Mouse (Mus musculus) heart, embryonic 13.5 days (tissue): ENCODE data around the gene Tcl1b2. TPM values are rescaled to one million over a fixed set of nuclear protein-coding genes. Genes with fewer than 3 reads are reported as not detected.
"Not testable (repeated sequence)": the region's sequence is repeated elsewhere in the genome, so short reads cannot be mapped to it uniquely, and the experiment has no call there.

Experiments used
- ATAC-seq: fragments of 200-750 bp; cut with Nextera tagmentation; 2 replicates; pipeline ENCODE4 v1.8.0; 2017; ENCODE audit warnings: moderate TSS enrichment; ENCODE audit not compliant: insufficient number of reproducible peaks, low FRiP score, low TSS enrichment; ENCODE audit errors: extremely low read depth
- H3K27ac ChIP-seq: fragments of 300-500 bp; sonication (generic); replicated peaks from 2 replicates; pipeline ENCODE4 v1.5.1; 2015; ENCODE audit warnings: moderate library complexity, mild to moderate bottlenecking, inconsistent platforms
- H3K27me3 ChIP-seq: fragments of 300-500 bp; sonication (generic); replicated peaks from 2 replicates; pipeline ENCODE4 v1.6.1; 2015; ENCODE audit warnings: mild to moderate bottlenecking, inconsistent platforms
- H3K36me3 ChIP-seq: fragments of 300-500 bp; sonication (generic); 2 replicates; pipeline ENCODE4 v1.6.1; 2015; ENCODE audit warnings: mild to moderate bottlenecking, inconsistent platforms
- H3K4me1 ChIP-seq: fragments of 300-500 bp; sonication (generic); 2 replicates; pipeline ENCODE4 v1.6.1; 2015; ENCODE audit warnings: inconsistent platforms
- H3K4me2 ChIP-seq: fragments of 300-500 bp; sonication (generic); 2 replicates; pipeline ENCODE4 v1.6.1; 2015; ENCODE audit warnings: inconsistent platforms, mild to moderate bottlenecking, moderate library complexity
- H3K4me3 ChIP-seq: fragments of 300-500 bp; sonication (generic); 2 replicates; pipeline ENCODE4 v1.5.1; 2015; ENCODE audit warnings: moderate library complexity, mild to moderate bottlenecking, inconsistent platforms
- H3K9ac ChIP-seq: fragments of 300-500 bp; sonication (generic); 2 replicates; pipeline ENCODE4 v1.6.1; 2015; ENCODE audit warnings: inconsistent platforms, mild to moderate bottlenecking, moderate library complexity
- H3K9me3 ChIP-seq: fragments of 300-500 bp; sonication (generic); 2 replicates; pipeline ENCODE4 v1.6.1; 2016; ENCODE audit warnings: inconsistent platforms
- WGBS: fragments of 180-500 bp; shearing (Covaris S2); methylation state at CpG from one replicate; pipeline ENCODE4 v1.1.7; 2015; ENCODE audit warnings: mixed read lengths; 5-methylcytosine and 5-hydroxymethylcytosine counted together
- polyA plus RNA-seq: library from polyadenylated mRNA; unstranded; fragments of >200 nt; fragmentation: Nextera tagmentation; extraction: Ambion mirVana; gene quantifications from 2 replicates; pipeline ENCODE4 v1.2.1, GENCODE M21; 2015

The Tcl1b2 gene
- polyA plus RNA-seq, 1 experiment from 2014 or later = not detected

DNA sequence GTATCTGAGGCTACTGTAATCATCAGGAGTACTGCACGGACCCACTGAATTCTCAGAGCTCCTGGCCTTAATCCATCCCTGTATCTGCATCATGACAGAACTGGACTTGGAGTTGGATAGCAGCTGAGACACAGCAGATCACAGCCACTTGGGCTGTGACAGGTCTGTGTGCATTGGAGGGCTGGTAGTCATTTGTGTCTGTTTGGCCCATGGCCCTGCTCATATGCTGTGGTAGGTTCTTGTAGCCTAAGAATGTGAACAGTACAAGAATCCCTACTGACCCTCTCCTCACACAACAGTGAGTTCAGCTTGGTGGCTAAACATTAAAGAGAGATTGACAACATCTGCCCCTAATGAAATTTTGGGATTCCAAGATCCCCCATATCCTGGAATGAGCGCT, 27.6 kb downstream of the Tcl1b2 start:
- Histone ChIP-seq H3K36me3 (no peaks in the 10 kb centered on the region), H3K27ac (no peak overlapping the region), H3K9ac (no peak overlapping the region), H3K27me3 (no peaks in the 10 kb centered on the region), H3K4me3 (no peak overlapping the region), H3K4me2 (no peak overlapping the region), H3K9me3 (no peaks in the 10 kb centered on the region), H3K4me1 (no peaks in the 10 kb centered on the region)
- WGBS = 58% methylated on average over 2 of the region's 2 CpGs
- no peak for ATAC-seq

DNA sequence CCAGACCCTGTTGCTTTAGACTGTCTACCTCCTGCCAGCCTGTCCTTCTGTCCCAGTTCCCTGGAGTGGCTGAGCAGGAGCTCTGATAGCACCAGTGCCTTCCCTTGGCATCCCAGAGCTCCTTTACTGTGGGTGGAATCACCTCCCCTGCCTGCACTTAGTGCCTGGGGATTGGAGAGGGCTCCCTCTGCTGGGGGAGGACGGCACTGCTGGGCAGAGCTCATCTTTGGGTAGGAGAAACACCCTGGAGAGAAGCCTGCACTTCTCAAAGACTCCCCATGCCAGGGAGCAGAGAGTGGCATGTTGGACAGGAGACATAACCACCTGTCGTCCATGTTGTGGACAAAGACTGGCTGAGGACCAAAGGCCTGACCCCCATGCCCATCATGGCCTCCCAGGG, 28.5 kb downstream of the Tcl1b2 start:
- H3K36me3 ChIP-seq, H3K4me3 ChIP-seq, H3K9ac ChIP-seq, H3K27ac ChIP-seq, ATAC-seq, H3K4me2 ChIP-seq, H3K4me1 ChIP-seq, H3K27me3 ChIP-seq, H3K9me3 ChIP-seq: not testable (repeated sequence)
- 21% methylated on average over 2 of the region's 2 CpGs for WGBS

DNA sequence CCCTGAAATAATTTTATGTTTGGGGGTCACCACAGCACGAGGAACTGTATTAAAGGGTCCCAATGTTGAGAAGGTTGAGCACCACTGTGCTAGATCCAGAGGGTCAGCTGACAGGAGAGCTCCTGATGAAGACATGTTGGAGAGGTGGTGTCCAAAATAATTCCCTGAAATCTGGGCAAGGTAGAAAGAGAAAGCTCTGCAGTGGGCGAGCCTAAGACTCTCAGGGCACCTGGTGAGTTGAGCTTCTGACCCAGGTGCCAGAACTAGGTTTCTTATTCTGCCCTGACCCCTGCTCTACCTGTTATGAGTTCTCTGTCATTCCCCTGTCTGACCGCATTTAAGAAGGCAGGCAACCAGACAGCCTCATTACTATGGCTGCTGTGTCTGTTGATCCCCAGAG, 30.2 kb downstream of the Tcl1b2 start, which contains the start of gene Tcl1b5:
Tcl1b5 (plus strand) TSS at position 301 of the 400 bp plus-strand sequence.
- 59% methylated on average over 3 of the region's 3 CpGs for WGBS
- not testable (repeated sequence) for ATAC-seq, H3K4me3 ChIP-seq, H3K4me2 ChIP-seq, H3K9me3 ChIP-seq, H3K36me3 ChIP-seq, H3K27ac ChIP-seq, H3K27me3 ChIP-seq, H3K9ac ChIP-seq, H3K4me1 ChIP-seq

DNA sequence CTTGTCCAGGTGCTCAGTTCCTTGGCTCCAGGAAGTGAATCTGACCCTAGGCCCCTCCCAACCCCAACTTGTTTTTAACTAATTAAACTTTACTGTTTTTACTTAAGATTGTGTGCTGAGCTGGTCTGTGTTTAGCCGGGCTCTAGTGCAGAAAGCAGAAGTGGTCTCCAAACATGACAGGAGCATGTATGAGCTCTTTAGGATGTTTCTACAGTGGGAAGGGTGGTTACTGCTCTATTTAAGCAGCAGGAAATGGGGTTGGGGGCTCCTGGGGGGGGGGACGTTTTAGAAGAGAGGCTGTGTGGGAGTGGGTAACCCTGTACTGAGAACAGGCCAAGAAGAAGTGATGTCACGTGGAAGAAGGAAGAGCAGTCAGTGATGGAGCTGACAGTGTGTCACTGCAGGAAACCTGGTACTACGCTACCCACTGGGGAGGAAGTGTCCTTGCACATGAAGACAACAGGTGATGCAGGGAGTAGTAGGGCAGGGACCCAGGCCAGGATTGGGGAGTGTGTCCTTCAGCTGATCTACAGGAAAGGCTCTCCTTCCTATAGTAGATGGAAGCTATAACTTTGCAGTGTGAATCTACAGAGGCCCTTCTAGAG, 35.3 kb downstream of the Tcl1b2 start:
- ATAC-seq, H3K4me3 ChIP-seq, H3K36me3 ChIP-seq, H3K4me2 ChIP-seq, H3K4me1 ChIP-seq, H3K9me3 ChIP-seq, H3K9ac ChIP-seq, H3K27ac ChIP-seq, H3K27me3 ChIP-seq: not testable (repeated sequence)
- 60% methylated on average over 4 of the region's 4 CpGs for WGBS

DNA sequence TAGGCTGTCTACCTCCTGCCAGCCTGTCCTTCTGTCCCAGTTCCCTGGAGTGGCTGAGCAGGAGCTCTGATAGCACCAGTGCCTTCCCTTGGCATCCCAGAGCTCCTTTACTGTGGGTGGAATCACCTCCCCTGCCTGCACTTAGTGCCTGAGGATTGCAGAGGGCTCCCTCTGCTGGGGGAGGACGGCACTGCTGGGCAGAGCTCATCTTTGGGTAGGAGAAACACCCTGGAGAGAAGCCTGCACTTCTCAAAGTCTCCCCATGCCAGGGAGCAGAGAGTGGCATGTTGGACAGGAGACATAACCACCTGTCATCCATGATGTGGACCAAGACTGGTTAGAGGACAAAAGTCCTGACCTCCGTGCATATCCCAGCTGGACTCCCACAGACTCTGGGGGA, 43.2 kb downstream of the Tcl1b2 start:
- not testable (repeated sequence) for H3K9ac ChIP-seq, H3K27ac ChIP-seq, H3K9me3 ChIP-seq, H3K36me3 ChIP-seq, H3K4me2 ChIP-seq, H3K27me3 ChIP-seq, H3K4me3 ChIP-seq, ATAC-seq, H3K4me1 ChIP-seq
- WGBS = 39% methylated on average over 2 of the region's 2 CpGs

DNA sequence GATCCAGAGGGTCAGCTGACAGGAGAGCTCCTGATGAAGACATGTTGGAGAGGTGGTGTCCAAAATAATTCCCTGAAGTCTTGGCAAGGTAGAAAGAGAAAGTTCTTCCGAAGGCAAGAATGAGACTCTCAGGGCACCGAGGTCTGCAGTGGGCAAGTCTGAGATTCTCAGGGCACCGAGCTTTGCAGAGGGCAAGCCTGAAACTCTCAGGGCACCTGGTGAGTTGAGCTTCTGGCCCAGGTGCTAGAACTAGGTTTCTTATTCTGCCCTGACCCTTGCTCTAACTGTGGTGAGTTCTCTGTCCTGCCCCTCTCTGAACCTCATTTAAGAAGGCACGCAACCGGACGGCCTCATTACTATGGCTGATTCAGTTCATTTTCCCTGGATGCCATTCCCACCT, 44.9 kb downstream of the Tcl1b2 start, which contains the start of gene Tcl1b3:
Tcl1b3 (plus strand) TSS at position 301 of the 400 bp plus-strand sequence.
- H3K4me1 ChIP-seq, H3K36me3 ChIP-seq, H3K4me2 ChIP-seq, H3K27ac ChIP-seq, H3K4me3 ChIP-seq, H3K9me3 ChIP-seq, H3K9ac ChIP-seq, H3K27me3 ChIP-seq, ATAC-seq: not testable (repeated sequence)
- WGBS = 85% methylated on average over 6 of the region's 6 CpGs

DNA sequence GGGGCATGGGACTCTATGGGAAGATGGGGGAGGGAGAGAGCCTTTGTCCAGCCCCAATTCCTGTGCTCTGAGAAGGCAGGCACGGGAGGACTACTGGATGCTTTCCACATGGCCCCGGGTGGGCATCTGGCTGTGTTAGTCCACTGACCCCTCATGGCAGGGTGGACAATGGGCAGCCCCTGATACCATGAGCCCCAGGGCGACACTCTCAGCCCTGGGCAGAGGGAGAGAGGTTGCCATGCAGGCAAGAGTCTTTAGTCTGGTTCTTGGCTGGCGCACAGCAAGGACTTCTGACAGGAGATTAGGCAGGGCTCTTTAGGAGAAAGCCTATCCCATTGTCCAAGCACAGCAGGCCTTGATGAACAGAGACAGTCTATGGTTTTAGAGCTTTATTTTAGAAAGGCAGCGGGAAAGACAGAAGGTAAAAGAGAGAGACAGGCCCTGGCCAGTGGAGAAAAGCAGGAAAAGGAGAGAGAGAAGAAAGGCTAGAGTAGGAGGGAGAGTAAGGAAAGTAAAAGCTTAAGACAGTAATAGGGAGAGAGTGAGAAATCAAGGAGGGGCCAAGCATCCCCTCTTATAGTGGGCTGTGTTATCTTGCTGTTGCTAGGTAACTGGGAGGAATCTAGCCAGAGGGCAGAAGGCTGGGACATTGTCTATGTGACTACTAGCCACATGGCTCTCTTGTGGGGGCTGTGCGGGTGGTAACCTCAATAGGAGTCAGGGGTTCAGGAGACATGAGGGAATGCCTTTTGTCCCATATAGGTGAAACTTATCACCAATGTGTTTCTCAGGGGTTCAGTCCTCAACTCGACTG, 54.1 kb downstream of the Tcl1b2 start:
- not testable (repeated sequence) for H3K27ac ChIP-seq, H3K4me2 ChIP-seq, H3K4me3 ChIP-seq, H3K4me1 ChIP-seq, H3K36me3 ChIP-seq, H3K9me3 ChIP-seq, H3K9ac ChIP-seq, ATAC-seq, H3K27me3 ChIP-seq
- 60% methylated on average over 7 of the region's 7 CpGs for WGBS

DNA sequence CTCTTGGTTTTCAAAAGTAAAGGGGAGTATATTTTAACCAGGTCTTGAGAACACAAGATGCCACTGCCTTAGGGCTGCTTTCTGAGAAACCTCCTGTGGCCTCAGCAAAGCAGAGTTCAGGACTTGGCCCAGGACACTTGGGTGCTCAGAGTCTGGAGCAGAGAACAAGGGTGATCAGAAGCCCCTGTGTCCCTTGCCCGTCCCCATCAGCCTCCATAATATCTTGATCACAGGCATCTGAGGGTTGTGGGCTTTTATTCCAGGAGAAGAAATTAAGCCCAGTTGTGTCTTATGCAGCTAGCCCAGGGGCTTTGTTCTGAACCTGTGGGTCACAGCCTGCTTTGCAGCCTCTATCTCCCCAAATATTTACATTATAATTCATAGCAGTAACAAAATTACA, 55.8 kb downstream of the Tcl1b2 start, which contains the start of gene Tcl1b4:
Tcl1b4 (plus strand) TSS at position 301 of the 400 bp plus-strand sequence.
- not testable (repeated sequence) for H3K36me3 ChIP-seq, H3K4me2 ChIP-seq, ATAC-seq, H3K9me3 ChIP-seq, H3K27me3 ChIP-seq, H3K4me1 ChIP-seq, H3K27ac ChIP-seq, H3K4me3 ChIP-seq, H3K9ac ChIP-seq
- 52% methylated on average over 1 of the region's 1 CpGs for WGBS

Other genes with a start within 250 kb of the Tcl1b2 start
- gene Syne3, start 136.2 kb upstream of the Tcl1b2 start, polyA plus RNA-seq = 0.36 and 0.78 TPM in 2 replicates
- gene Glrx5, start 113.3 kb upstream of the Tcl1b2 start, polyA plus RNA-seq = 168 and 174 TPM in 2 replicates
- gene Tcl1b1, start 13.7 kb downstream of the Tcl1b2 start, polyA plus RNA-seq = not detected in 2 replicates
- gene Tcl1b5, start 30.3 kb downstream of the Tcl1b2 start, polyA plus RNA-seq = not detected in 2 replicates
- gene Tcl1b3, start 45.0 kb downstream of the Tcl1b2 start, polyA plus RNA-seq = not detected in 2 replicates
- not detected in 2 replicates for gene Tcl1b4, start 55.9 kb downstream of the Tcl1b2 start, polyA plus RNA-seq
- not detected in 2 replicates for gene Tcl1, start 76.8 kb downstream of the Tcl1b2 start, polyA plus RNA-seq
- not detected in 2 replicates for gene Tunar, start 187.9 kb downstream of the Tcl1b2 start, polyA plus RNA-seq